Mouse (Mus musculus) heart, postnatal 0 days (tissue): Measurements from ENCODE around the gene Slamf8. TPM values are rescaled to one million over a fixed set of nuclear protein-coding genes. Genes with fewer than 3 reads are reported as not detected.

ENCODE experiments used
- ATAC-seq: fragments of 200-750 bp; cut with Nextera tagmentation; 2 replicates; pipeline ENCODE4 v1.8.0; 2017; ENCODE audit warnings: low read depth, moderate number of reproducible peaks, moderate library complexity; ENCODE audit not compliant: insufficient read depth
- DNase-seq: peaks from one replicate; pipeline ENCODE4 v3.0.0-alpha.2; 2016; ENCODE audit warnings: low spot score
- H3K27ac ChIP-seq: fragments of 300-500 bp; sonication (generic); 2 replicates; pipeline ENCODE4 v1.5.1; 2014; ENCODE audit warnings: low read depth, mild to moderate bottlenecking
- H3K27me3 ChIP-seq: fragments of 300-500 bp; sonication (generic); 2 replicates; pipeline ENCODE4 v1.6.1; 2014; ENCODE audit warnings: low read length, mixed read lengths; ENCODE audit not compliant: control insufficient read depth, insufficient read depth
- H3K36me3 ChIP-seq: fragments of 300-500 bp; sonication (generic); replicated peaks from 2 replicates; pipeline ENCODE4 v1.6.1; 2014; ENCODE audit warnings: low read length, mixed read lengths; ENCODE audit not compliant: control insufficient read depth, insufficient read depth
- H3K4me1 ChIP-seq: fragments of 300-500 bp; sonication (generic); 2 replicates; pipeline ENCODE4 v1.6.1; 2014; ENCODE audit warnings: antibody characterized with exemption; ENCODE audit not compliant: control insufficient read depth, insufficient read depth
- H3K4me2 ChIP-seq: fragments of 300-500 bp; sonication (generic); 2 replicates; pipeline ENCODE4 v1.6.1; 2014; ENCODE audit warnings: low read depth, mild to moderate bottlenecking, low read length, moderate library complexity
- H3K4me3 ChIP-seq: fragments of 300-500 bp; sonication (generic); 2 replicates; pipeline ENCODE4 v1.5.1; 2014; ENCODE audit warnings: low read depth, low read length
- H3K9ac ChIP-seq: fragments of 300-500 bp; sonication (generic); replicated peaks from 2 replicates; pipeline ENCODE4 v1.6.1; 2014; ENCODE audit warnings: low read depth, low read length, mixed read lengths
- H3K9me3 ChIP-seq: fragments of 300-500 bp; sonication (generic); replicated peaks from 2 replicates; pipeline ENCODE4 v1.6.1; 2016; ENCODE audit warnings: low read length; ENCODE audit not compliant: control insufficient read depth
- CTCF ChIP-seq: IDR thresholded peaks from 2 replicates; pipeline ENCODE4 v1.5.1; 2016; ENCODE audit warnings: antibody characterized with exemption, control low read depth, low read depth
- EP300 ChIP-seq: IDR thresholded peaks from 2 replicates; pipeline ENCODE4 v1.6.1; 2016; ENCODE audit warnings: antibody characterized with exemption, low read depth
- WGBS: fragments of 180-500 bp; shearing (Covaris S2); extraction: QIAGEN DNeasy Blood & Tissue Kit; methylation state at CpG from one replicate; pipeline ENCODE4 v1.1.7; 2014; 5-methylcytosine and 5-hydroxymethylcytosine counted together
- polyA plus RNA-seq: library from polyadenylated mRNA; unstranded; fragments of >200 nt; fragmentation: Nextera tagmentation; extraction: Ambion mirVana; gene quantifications from 2 replicates; pipeline ENCODE4 v1.2.1, GENCODE M21; 2015
- total RNA-seq: library from RNA; depleted of rRNA; stranded (reverse); fragments of >200 nt; gene quantifications from 2 replicates; pipeline ENCODE4 v1.2.3, GENCODE M21; 2014; ENCODE audit warnings: low replicate concordance

Slamf8 gene
- total and polyA plus RNA-seq, 2 experiments from 2014 or later, result not detected

- 69% methylated on average over 2 of the region's 2 CpGs for WGBS
- TF ChIP-seq EP300 (no peak), CTCF (no peak)
These were observed 3.6 kb upstream of the Slamf8 start for GRCm38 (mm10) chr1:172593956-172594355.

DNA sequence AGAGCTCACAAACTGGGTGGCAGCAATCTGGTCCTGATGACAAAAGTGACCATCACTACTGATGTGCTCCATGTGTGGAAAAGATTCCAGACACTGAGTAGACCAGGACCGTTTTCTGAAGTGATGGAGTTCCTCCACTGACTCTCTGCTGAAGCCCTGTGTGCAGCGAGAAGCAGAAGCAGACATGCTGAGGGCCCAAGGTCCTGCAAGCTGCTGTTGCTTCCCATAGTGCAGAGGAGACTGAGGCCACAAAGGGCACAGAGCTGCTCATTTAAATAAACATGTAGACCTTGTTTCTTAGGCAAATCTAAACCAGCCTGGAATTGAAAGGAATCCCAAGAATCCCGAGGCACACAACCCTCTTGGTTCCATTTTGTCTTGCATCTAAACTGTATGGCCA is 3.0 kb upstream of the Slamf8 start:
- DNase-seq, result no peak
- Histone ChIP-seq H3K9me3 (no peaks in the 10 kb centered on the region), H3K4me3 (no peak overlapping the region), H3K27me3 (no peaks in the 10 kb centered on the region), H3K4me2 (no peak overlapping the region), H3K4me1 (no peaks in the 10 kb centered on the region), H3K36me3 (no peaks in the 10 kb centered on the region), H3K27ac (no peak overlapping the region), H3K9ac (no peak overlapping the region)
- no peak for TF ChIP-seq EP300
- TF ChIP-seq CTCF, result no peak
- WGBS, result 54% methylated on average over 3 of the region's 3 CpGs
- ATAC-seq, result no peak

More at GRCm38 (mm10) chr1:172593956-172594355, 3.6 kb upstream of the Slamf8 start:
- no peak for ATAC-seq
- no peaks in the 10 kb centered on the region for H3K36me3 ChIP-seq
- DNase-seq, result no peak
- H3K9ac ChIP-seq, result no peak overlapping the region
- no peak overlapping the region for H3K27ac ChIP-seq
- no peaks in the 10 kb centered on the region for H3K27me3 ChIP-seq
- no peak overlapping the region for H3K4me3 ChIP-seq
- H3K9me3 ChIP-seq, result no peaks in the 10 kb centered on the region
- H3K4me1 ChIP-seq, result no peaks in the 10 kb centered on the region
- no peak overlapping the region for H3K4me2 ChIP-seq

DNA sequence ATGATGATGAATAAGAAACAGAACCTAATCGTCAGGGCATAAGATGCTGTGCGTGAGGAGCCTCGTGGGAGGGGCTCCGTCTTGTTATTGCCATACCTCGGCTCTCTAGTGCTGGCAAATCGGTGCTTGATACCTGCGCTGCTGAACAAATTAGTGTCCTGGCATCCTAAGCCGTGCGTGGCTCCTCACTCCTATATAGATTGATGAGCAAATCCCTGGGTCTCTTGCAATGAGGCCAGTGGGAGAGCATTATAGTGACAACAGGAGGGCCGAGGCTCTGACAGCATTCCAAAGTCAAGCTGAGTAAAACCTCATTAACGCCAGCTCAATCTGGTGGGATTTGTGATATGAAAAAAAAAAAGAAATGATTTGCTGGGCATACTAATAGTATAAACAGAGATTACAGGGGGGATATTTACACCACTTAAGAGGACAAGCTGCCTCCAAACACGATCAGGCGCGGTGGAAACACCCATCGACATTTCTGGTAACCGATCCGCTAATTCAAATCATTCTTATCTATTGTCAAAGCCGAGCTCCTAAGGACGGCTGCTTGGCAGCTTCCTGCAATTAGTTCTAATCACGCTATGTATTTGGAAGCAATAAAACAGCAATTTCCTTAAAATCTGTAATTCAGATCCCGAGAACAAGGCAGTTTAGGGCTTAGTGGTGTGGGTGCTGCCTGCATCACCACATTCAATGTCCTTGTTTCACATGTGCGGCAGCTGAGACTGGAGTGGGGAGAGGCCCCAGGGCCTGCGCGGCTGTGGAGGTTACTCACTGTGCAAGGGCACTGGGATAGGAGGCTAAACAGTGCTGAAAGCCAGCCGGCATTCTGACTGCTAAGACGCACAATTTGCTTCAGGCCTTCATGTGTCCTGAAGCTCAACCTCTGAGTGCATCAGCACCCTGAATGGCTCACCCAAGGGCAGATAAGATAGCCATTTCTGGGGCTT is 4.5 kb downstream of the Slamf8 start:
- 26% methylated on average over 26 of the region's 26 CpGs for WGBS
- H3K9ac ChIP-seq, result no peak overlapping the region
- no peak overlapping the region for H3K4me3 ChIP-seq
- DNase-seq, result no peak
- no peaks in the 10 kb centered on the region for H3K4me1 ChIP-seq
- H3K27me3 ChIP-seq, result peaks cover 10% of the 10 kb centered on the region
- no peaks in the 10 kb centered on the region for H3K36me3 ChIP-seq
- no peak for ATAC-seq
- no peak overlapping the region for H3K4me2 ChIP-seq
- no peaks in the 10 kb centered on the region for H3K9me3 ChIP-seq
- H3K27ac ChIP-seq, result no peak overlapping the region
- TF ChIP-seq CTCF (no peak), EP300 (no peak)

DNA sequence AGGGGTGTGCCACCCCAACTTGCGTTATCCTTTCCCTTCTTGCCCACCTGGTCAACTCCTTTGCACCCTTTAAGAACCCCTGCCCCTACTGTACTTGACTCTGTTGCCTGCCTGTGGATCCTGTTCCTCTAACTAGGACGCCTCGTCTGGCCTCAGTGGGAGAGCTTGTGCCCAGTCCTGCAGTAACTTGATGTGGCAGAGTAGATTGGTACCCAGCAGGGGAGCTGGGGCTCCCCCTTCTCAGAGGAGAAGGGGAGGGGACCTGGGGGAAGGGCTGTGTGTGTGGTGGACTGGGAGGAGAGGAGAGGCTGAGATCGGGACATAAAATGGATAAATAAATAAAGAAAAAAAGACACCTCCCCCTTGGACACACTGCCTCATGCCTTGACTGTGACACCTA is 5.3 kb downstream of the Slamf8 start:
- Histone ChIP-seq H3K27ac (no peak overlapping the region), H3K4me2 (no peak overlapping the region), H3K9ac (no peak overlapping the region), H3K4me1 (no peaks in the 10 kb centered on the region), H3K27me3 (peaks cover 10% of the 10 kb centered on the region), H3K4me3 (no peak overlapping the region), H3K9me3 (no peaks in the 10 kb centered on the region), H3K36me3 (no peaks in the 10 kb centered on the region)
- ATAC-seq (no peak), DNase-seq (no peak)
- WGBS, result 45% methylated on average over 4 of the region's 4 CpGs
- TF ChIP-seq EP300, result no peak
- TF ChIP-seq CTCF, result no peak

DNA sequence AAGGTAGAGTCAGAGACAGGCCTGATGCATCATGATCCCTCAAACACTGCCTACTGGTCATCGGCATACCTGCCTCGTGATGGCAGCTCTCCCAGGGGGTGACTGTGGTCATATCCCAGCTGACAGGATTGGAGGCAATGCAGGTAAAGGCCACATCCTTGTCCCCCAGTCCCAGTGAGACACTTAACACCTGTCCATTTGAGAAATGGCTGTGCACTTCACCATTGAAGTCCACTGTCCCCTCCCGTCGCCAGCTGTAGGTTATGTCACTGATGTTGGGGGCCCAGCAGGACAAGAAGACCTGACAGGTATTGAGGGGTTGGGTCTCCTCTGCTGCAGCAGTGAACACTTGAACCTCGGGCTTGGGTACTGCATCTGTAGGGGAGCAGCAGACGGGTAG is 6.1 kb downstream of the Slamf8 start:
- Histone ChIP-seq H3K27ac (no peak overlapping the region), H3K9ac (no peak overlapping the region), H3K36me3 (no peaks in the 10 kb centered on the region), H3K4me2 (no peak overlapping the region), H3K4me1 (no peaks in the 10 kb centered on the region), H3K9me3 (no peaks in the 10 kb centered on the region), H3K4me3 (no peak overlapping the region), H3K27me3 (peaks cover 10% of the 10 kb centered on the region)
- 79% methylated on average over 6 of the region's 6 CpGs for WGBS
- TF ChIP-seq EP300 (no peak), CTCF (no peak)
- DNase-seq (no peak), ATAC-seq (no peak; the same call in 1 of the 2 replicates)
